Mouse (Mus musculus) layer of hippocampus, adult 9-11 months (tissue): ENCODE data around the gene Vasn.
A peak's percentile ranks its signal among the peaks of the same experiment; 100 is the strongest.
"Not testable (repeated sequence)": the region's sequence is repeated elsewhere in the genome, so short reads cannot be mapped to it uniquely, and the experiment has no call there.

Experiments used
- DNase-seq: peaks from one replicate; pipeline ENCODE4 v3.0.0; 2022

The Vasn gene

GRCm38 (mm10) chr16:4674091-4674490 is 34.4 kb downstream of the Vasn start:
- DNase-seq = no peak

- DNase-seq = no peak
Observed at GRCm38 (mm10) chr16:4676836-4677235, 37.1 kb downstream of the Vasn start.

- no peak for DNase-seq
Observed at GRCm38 (mm10) chr16:4678080-4678479, 38.3 kb downstream of the Vasn start.

GRCm38 (mm10) chr16:4679121-4680018 is 39.6 kb downstream of the Vasn start, which contains the start of gene Coro7:
Gene Coro7, minus strand, starts transcription at chr16:4679777.
- peak; percentile 93 for DNase-seq

- DNase-seq = not testable (repeated sequence)
Observed at GRCm38 (mm10) chr16:4680922-4681455, 41.2 kb downstream of the Vasn start.

GRCm38 (mm10) chr16:4682628-4683179 is 43.0 kb downstream of the Vasn start:
- no peak for DNase-seq

GRCm38 (mm10) chr16:4683193-4683580 is 43.4 kb downstream of the Vasn start:
- DNase-seq = no peak

- DNase-seq = peak; percentile 94
Observed at GRCm38 (mm10) chr16:4683581-4684456, 44.1 kb downstream of the Vasn start.

GRCm38 (mm10) chr16:4684457-4684791 is 44.7 kb downstream of the Vasn start:
- no peak for DNase-seq

GRCm38 (mm10) chr16:4689371-4689770 is 49.6 kb downstream of the Vasn start:
- DNase-seq = not testable (repeated sequence)
